Mouse (Mus musculus): ENCODE results near the gene Cnpy2. TPM values are rescaled to one million over a fixed set of nuclear protein-coding genes. Genes with fewer than 3 reads are reported as not detected.

Gene Cnpy2
- polyA plus RNA-seq, 1 experiment from 2014 or later, result 273 TPM

GRCm38 (mm10) chr10:128376455-128377211 is 54.4 kb downstream of the Cnpy2 start, which contains the start of gene Ankrd52:
TSS of gene Ankrd52 (plus strand) at chr10:128377115.
- Histone ChIP-seq H3K36me3 (ENCODE audit: control insufficient read depth, insufficient read depth) (peaks cover 13% of the 10 kb centered on the region), H3K9me3 (ENCODE audit: control insufficient read depth) (no peaks in the 10 kb centered on the region), H3K27me3 (replicated peaks; ENCODE audit: control insufficient read depth, insufficient read depth, low read length) (no peaks in the 10 kb centered on the region), H3K4me1 (replicated peaks; ENCODE audit: control insufficient read depth, insufficient read depth, low read length) (0 out of 2 replicates have a peak, but pooled peaks cover 3% of the 10 kb centered on the region), H3K27ac (ENCODE audit: low read depth, low read length) (peak within 1 kb of the TSS; percentile 82), H3K4me2 (replicated peaks; ENCODE audit: low read depth) (peak within 1 kb of the TSS; percentile 93), H3K9ac (ENCODE audit: low read depth, low read length) (peak within 1 kb of the TSS; percentile 81), H3K4me3 (ENCODE audit: low read depth, low read length) (peak within 1 kb of the TSS; percentile 69)
- ATAC-seq, result peak; percentile 90
- peak; percentile 67 for TF ChIP-seq CTCF (IDR thresholded peaks at IDR 0.05; ENCODE audit: low read depth)
- WGBS, result under 1% methylated on average over 47 of the region's 73 CpGs

Other genes starting within 250 kb of the Cnpy2 start
- 2,460 and 2,644 TPM in 2 replicates for gene Atp5b, start 239.2 kb upstream of the Cnpy2 start, polyA plus RNA-seq (2015; fragmentation: Nextera tagmentation; extraction: Ambion mirVana)
- gene Baz2a, start 230.9 kb upstream of the Cnpy2 start, polyA plus RNA-seq (2015; fragmentation: Nextera tagmentation; extraction: Ambion mirVana), result 8.1 and 8.6 TPM in 2 replicates
- 11.2 and 11.7 TPM in 2 replicates for gene Rbms2, start 142.2 kb upstream of the Cnpy2 start, polyA plus RNA-seq (2015; fragmentation: Nextera tagmentation; extraction: Ambion mirVana)
- gene Gls2, start 128.0 kb upstream of the Cnpy2 start, polyA plus RNA-seq (2015; fragmentation: Nextera tagmentation; extraction: Ambion mirVana), result 0.37 and 0.42 TPM in 2 replicates
- 22.9 and 23.2 TPM in 2 replicates for gene Spryd4, start 110.7 kb upstream of the Cnpy2 start, polyA plus RNA-seq (2015; fragmentation: Nextera tagmentation; extraction: Ambion mirVana)
- not detected in 2 replicates for gene Mip, start 96.6 kb upstream of the Cnpy2 start, polyA plus RNA-seq (2015; fragmentation: Nextera tagmentation; extraction: Ambion mirVana)
- 8.6 and 10.6 TPM in 2 replicates for gene Timeless, start 90.4 kb upstream of the Cnpy2 start, polyA plus RNA-seq (2015; fragmentation: Nextera tagmentation; extraction: Ambion mirVana)
- not detected in 2 replicates for gene Apon, start 68.4 kb upstream of the Cnpy2 start, polyA plus RNA-seq (2015; fragmentation: Nextera tagmentation; extraction: Ambion mirVana)
- gene Apof, start 53.8 kb upstream of the Cnpy2 start, polyA plus RNA-seq (2015; fragmentation: Nextera tagmentation; extraction: Ambion mirVana), result 0.12 TPM in 2 replicates
- gene Stat2, start 51.9 kb upstream of the Cnpy2 start, polyA plus RNA-seq (2015; fragmentation: Nextera tagmentation; extraction: Ambion mirVana), result 23.2 and 26.7 TPM in 2 replicates
- 0.22 and 0.46 TPM in 2 replicates for gene Il23a, start 23.7 kb upstream of the Cnpy2 start, polyA plus RNA-seq (2015; fragmentation: Nextera tagmentation; extraction: Ambion mirVana)
- gene Pan2, start 19.1 kb upstream of the Cnpy2 start, polyA plus RNA-seq (2015; fragmentation: Nextera tagmentation; extraction: Ambion mirVana), result 11.5 and 14.0 TPM in 2 replicates
- gene Cs, start 15.3 kb downstream of the Cnpy2 start, polyA plus RNA-seq (2015; fragmentation: Nextera tagmentation; extraction: Ambion mirVana), result 248 and 266 TPM in 2 replicates
- gene Coq10a, start 46.5 kb downstream of the Cnpy2 start, polyA plus RNA-seq (2015; fragmentation: Nextera tagmentation; extraction: Ambion mirVana), result 21.1 and 22.3 TPM in 2 replicates
- gene Ankrd52, start 54.7 kb downstream of the Cnpy2 start, polyA plus RNA-seq (2015; fragmentation: Nextera tagmentation; extraction: Ambion mirVana), result 4.0 and 4.9 TPM in 2 replicates
- 109 and 114 TPM in 2 replicates for gene Slc39a5, start 78.8 kb downstream of the Cnpy2 start, polyA plus RNA-seq (2015; fragmentation: Nextera tagmentation; extraction: Ambion mirVana)
- gene Nabp2, start 89.0 kb downstream of the Cnpy2 start, polyA plus RNA-seq (2015; fragmentation: Nextera tagmentation; extraction: Ambion mirVana), result 79.2 and 82.5 TPM in 2 replicates
- 29.1 and 33.1 TPM in 2 replicates for gene Rnf41, start 89.2 kb downstream of the Cnpy2 start, polyA plus RNA-seq (2015; fragmentation: Nextera tagmentation; extraction: Ambion mirVana)
- 31.1 and 31.6 TPM in 2 replicates for gene Smarcc2, start 136.8 kb downstream of the Cnpy2 start, polyA plus RNA-seq (2015; fragmentation: Nextera tagmentation; extraction: Ambion mirVana)
- gene Myl6, start 171.7 kb downstream of the Cnpy2 start, polyA plus RNA-seq (2015; fragmentation: Nextera tagmentation; extraction: Ambion mirVana), result 2,493 and 2,543 TPM in 2 replicates
- 1.3 and 1.8 TPM in 2 replicates for gene Myl6b, start 176.2 kb downstream of the Cnpy2 start, polyA plus RNA-seq (2015; fragmentation: Nextera tagmentation; extraction: Ambion mirVana)
- gene Esyt1, start 203.4 kb downstream of the Cnpy2 start, polyA plus RNA-seq (2015; fragmentation: Nextera tagmentation; extraction: Ambion mirVana), result 11.7 and 12.5 TPM in 2 replicates
- 10.0 and 10.4 TPM in 2 replicates for gene Zc3h10, start 225.3 kb downstream of the Cnpy2 start, polyA plus RNA-seq (2015; fragmentation: Nextera tagmentation; extraction: Ambion mirVana)
- gene Rpl41, start 226.8 kb downstream of the Cnpy2 start, polyA plus RNA-seq (2015; fragmentation: Nextera tagmentation; extraction: Ambion mirVana), result 2,426 and 2,428 TPM in 2 replicates
- gene Pa2g4, start 243.5 kb downstream of the Cnpy2 start, polyA plus RNA-seq (2015; fragmentation: Nextera tagmentation; extraction: Ambion mirVana), result 65.3 and 66.8 TPM in 2 replicates

All from intestine, postnatal 0 days (tissue).